Mouse (Mus musculus) hindbrain, embryonic 13.5 days (tissue): ENCODE data around the gene Rnf141. TPM values are rescaled to one million over a fixed set of nuclear protein-coding genes. Genes with fewer than 3 reads are reported as not detected.

Experiments
- ATAC-seq: fragments of 200-750 bp; cut with Nextera tagmentation; 2 replicates; pipeline ENCODE4 v1.8.0; 2017; ENCODE audit warnings: moderate TSS enrichment; ENCODE audit not compliant: low FRiP score
- H3K27ac ChIP-seq: fragments of 300-500 bp; sonication (generic); 2 replicates; pipeline ENCODE4 v1.5.1; 2015; ENCODE audit warnings: inconsistent platforms, mild to moderate bottlenecking, moderate library complexity
- H3K27me3 ChIP-seq: fragments of 300-500 bp; sonication (generic); 2 replicates; pipeline ENCODE4 v1.6.1; 2015; ENCODE audit warnings: mild to moderate bottlenecking, inconsistent platforms
- H3K36me3 ChIP-seq: fragments of 300-500 bp; sonication (generic); 2 replicates; pipeline ENCODE4 v1.6.1; 2015; ENCODE audit warnings: mild to moderate bottlenecking, inconsistent platforms
- H3K4me1 ChIP-seq: fragments of 300-500 bp; sonication (generic); replicated peaks from 2 replicates; pipeline ENCODE4 v1.6.1; 2015; ENCODE audit warnings: inconsistent platforms
- H3K4me2 ChIP-seq: fragments of 300-500 bp; sonication (generic); 2 replicates; pipeline ENCODE4 v1.6.1; 2015; ENCODE audit warnings: inconsistent platforms, mild to moderate bottlenecking, moderate library complexity
- H3K4me3 ChIP-seq: fragments of 300-500 bp; sonication (generic); 2 replicates; pipeline ENCODE4 v1.5.1; 2015; ENCODE audit warnings: mild to moderate bottlenecking, inconsistent platforms
- H3K9ac ChIP-seq: fragments of 300-500 bp; sonication (generic); 2 replicates; pipeline ENCODE4 v1.6.1; 2015; ENCODE audit warnings: mild to moderate bottlenecking, inconsistent platforms
- H3K9me3 ChIP-seq: fragments of 300-500 bp; sonication (generic); 2 replicates; pipeline ENCODE4 v1.6.1; 2016; ENCODE audit warnings: inconsistent platforms
- WGBS: fragments of 180-500 bp; shearing (Covaris S2); methylation state at CpG from one replicate; pipeline ENCODE4 v1.1.7; 2015; 5-methylcytosine and 5-hydroxymethylcytosine counted together
- polyA plus RNA-seq: library from polyadenylated mRNA; unstranded; fragments of >200 nt; fragmentation: Nextera tagmentation; extraction: Ambion mirVana; gene quantifications from 2 replicates; pipeline ENCODE4 v1.2.1, GENCODE M21; 2015

Gene Rnf141
- polyA plus RNA-seq, 1 experiment from 2014 or later: 31.2 TPM

GRCm38 (mm10) chr7:110785741-110786146, 58.5 kb downstream of the Rnf141 start:
- Histone ChIP-seq H3K27me3 (no peaks in the 10 kb centered on the region), H3K4me2 (no peak overlapping the region), H3K36me3 (no peaks in the 10 kb centered on the region), H3K4me1 (peaks cover 19% of the 10 kb centered on the region), H3K9ac (no peak overlapping the region), H3K9me3 (no peaks in the 10 kb centered on the region), H3K27ac (no peak overlapping the region), H3K4me3 (no peak overlapping the region)
- ATAC-seq: no peak
- WGBS: 71% methylated on average over 3 of the region's 3 CpGs

GRCm38 (mm10) chr7:110784965-110785364, 59.3 kb downstream of the Rnf141 start:
- H3K4me3 ChIP-seq: no peak overlapping the region
- no peaks in the 10 kb centered on the region for H3K36me3 ChIP-seq
- no peak for ATAC-seq
- WGBS: 79% methylated on average over 8 of the region's 8 CpGs
- no peak overlapping the region for H3K27ac ChIP-seq
- no peaks in the 10 kb centered on the region for H3K9me3 ChIP-seq
- no peak overlapping the region for H3K9ac ChIP-seq
- no peak overlapping the region for H3K4me2 ChIP-seq
- no peaks in the 10 kb centered on the region for H3K27me3 ChIP-seq
- H3K4me1 ChIP-seq: peaks cover 27% of the 10 kb centered on the region

DNA sequence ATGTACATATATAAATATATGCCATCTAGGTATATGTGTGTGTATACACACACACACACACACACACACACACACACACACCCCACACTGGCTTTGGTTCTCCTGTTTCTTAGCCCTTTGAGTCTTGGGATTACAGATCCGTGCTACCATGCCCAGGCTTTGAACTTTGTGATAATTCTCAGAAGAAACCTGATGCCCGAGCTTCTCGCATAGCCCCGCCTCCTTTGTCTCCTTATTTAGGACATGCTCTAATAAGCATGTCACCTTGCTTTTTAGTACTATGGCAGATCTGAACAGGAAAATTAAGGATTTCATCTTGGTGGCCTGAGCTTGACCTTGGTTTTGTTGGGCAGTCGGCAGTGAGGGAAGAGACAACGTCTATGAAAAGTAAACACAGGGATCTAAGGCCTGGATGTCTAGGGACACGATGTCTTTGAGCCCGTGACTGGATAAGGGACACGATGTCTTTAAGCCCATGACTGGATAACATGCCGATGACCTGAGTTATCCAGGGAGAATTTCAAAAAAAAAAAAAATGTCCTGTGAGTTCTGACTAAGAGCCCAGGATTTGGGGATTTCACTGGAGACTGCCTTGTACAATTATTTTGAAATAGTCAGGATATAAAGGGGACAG, 61.3 kb downstream of the Rnf141 start:
- Histone ChIP-seq H3K4me3 (no peak overlapping the region), H3K9me3 (no peaks in the 10 kb centered on the region), H3K9ac (no peak overlapping the region), H3K27ac (no peak overlapping the region), H3K27me3 (no peaks in the 10 kb centered on the region), H3K4me2 (no peak overlapping the region), H3K36me3 (no peaks in the 10 kb centered on the region), H3K4me1 (peaks cover 29% of the 10 kb centered on the region)
- 51% methylated on average over 10 of the region's 10 CpGs for WGBS
- no peak for ATAC-seq

DNA sequence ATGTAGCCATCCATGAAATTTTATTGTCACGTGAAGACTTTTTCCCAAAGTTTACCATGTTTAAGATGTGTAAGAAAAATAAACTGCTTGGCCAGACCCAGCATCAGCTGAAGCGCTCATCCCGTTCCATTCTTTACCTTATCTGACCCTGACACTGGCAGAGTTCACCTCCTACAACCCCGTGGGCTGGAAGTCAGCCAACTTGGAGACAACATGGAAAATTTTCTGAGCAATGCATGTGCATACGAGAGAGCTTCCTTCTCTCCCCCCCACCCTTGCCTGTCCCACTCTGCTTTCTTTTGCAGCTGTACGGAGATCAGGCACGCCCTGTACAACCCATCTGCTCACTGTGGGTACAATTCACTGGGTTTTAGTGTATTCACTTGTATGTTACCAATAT, 62.1 kb downstream of the Rnf141 start:
- Histone ChIP-seq H3K27me3 (no peaks in the 10 kb centered on the region), H3K27ac (no peak overlapping the region), H3K9me3 (no peaks in the 10 kb centered on the region), H3K9ac (no peak overlapping the region), H3K4me1 (peaks cover 29% of the 10 kb centered on the region), H3K4me2 (no peak overlapping the region), H3K4me3 (no peak overlapping the region), H3K36me3 (no peaks in the 10 kb centered on the region)
- no peak for ATAC-seq
- 72% methylated on average over 7 of the region's 7 CpGs for WGBS

GRCm38 (mm10) chr7:110781231-110781711, 63.0 kb downstream of the Rnf141 start:
- Histone ChIP-seq H3K9me3 (no peaks in the 10 kb centered on the region), H3K36me3 (no peaks in the 10 kb centered on the region), H3K9ac (no peak overlapping the region), H3K4me1 (peaks cover 34% of the 10 kb centered on the region), H3K4me2 (no peak overlapping the region), H3K4me3 (no peak overlapping the region), H3K27ac (peak overlapping the region; percentile 44), H3K27me3 (no peaks in the 10 kb centered on the region)
- 68% methylated on average over 2 of the region's 2 CpGs for WGBS
- ATAC-seq: no peak

DNA sequence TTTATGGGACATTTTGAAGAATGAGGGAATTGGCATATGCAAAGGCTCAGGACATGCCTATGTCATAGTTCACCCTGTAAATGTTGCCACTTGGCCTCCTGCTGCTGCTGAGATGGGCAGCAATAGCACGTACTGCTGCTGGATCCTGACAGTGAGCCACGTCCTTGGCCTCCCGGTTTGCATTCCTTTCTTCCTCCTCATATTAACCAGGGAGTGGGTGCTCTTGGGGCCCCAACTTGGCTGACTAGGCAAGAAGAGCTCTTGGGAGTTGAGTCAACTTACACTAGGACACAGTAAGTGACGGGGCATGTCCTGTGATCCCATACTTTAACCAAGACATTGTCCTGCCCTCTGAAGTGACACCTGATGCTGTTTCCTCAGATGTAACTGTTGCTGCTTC, 63.7 kb downstream of the Rnf141 start:
- 85% methylated on average over 4 of the region's 4 CpGs for WGBS
- Histone ChIP-seq H3K4me3 (no peak overlapping the region), H3K4me2 (no peak overlapping the region), H3K36me3 (no peaks in the 10 kb centered on the region), H3K4me1 (peaks cover 34% of the 10 kb centered on the region), H3K27me3 (no peaks in the 10 kb centered on the region), H3K27ac (peak overlapping the region; percentile 44; the same call in 1 of the 2 replicates), H3K9me3 (no peaks in the 10 kb centered on the region), H3K9ac (no peak overlapping the region)
- no peak for ATAC-seq

- H3K9ac ChIP-seq: no peak overlapping the region
- 0 out of 2 replicates have a peak overlapping the region, but pooled peaks have one; percentile 64 for H3K27ac ChIP-seq
- no peaks in the 10 kb centered on the region for H3K27me3 ChIP-seq
- no peak overlapping the region for H3K4me2 ChIP-seq
- H3K4me3 ChIP-seq: no peak overlapping the region
- peaks cover 34% of the 10 kb centered on the region for H3K4me1 ChIP-seq
- ATAC-seq: peak; percentile 77
- no peaks in the 10 kb centered on the region for H3K36me3 ChIP-seq
- 70% methylated on average over 8 of the region's 8 CpGs for WGBS
- no peaks in the 10 kb centered on the region for H3K9me3 ChIP-seq
These were observed 64.6 kb downstream of the Rnf141 start for GRCm38 (mm10) chr7:110779605-110780111.

GRCm38 (mm10) chr7:110778933-110779332, 65.3 kb downstream of the Rnf141 start:
- no peak for ATAC-seq
- WGBS: 95% methylated on average over 7 of the region's 7 CpGs
- H3K9ac ChIP-seq: no peak overlapping the region
- H3K27ac ChIP-seq: peak overlapping the region; percentile 64; the same call in 1 of the 2 replicates
- H3K4me2 ChIP-seq: no peak overlapping the region
- no peaks in the 10 kb centered on the region for H3K27me3 ChIP-seq
- H3K4me1 ChIP-seq: peaks cover 38% of the 10 kb centered on the region
- H3K4me3 ChIP-seq: no peak overlapping the region
- no peaks in the 10 kb centered on the region for H3K36me3 ChIP-seq
- no peaks in the 10 kb centered on the region for H3K9me3 ChIP-seq

DNA sequence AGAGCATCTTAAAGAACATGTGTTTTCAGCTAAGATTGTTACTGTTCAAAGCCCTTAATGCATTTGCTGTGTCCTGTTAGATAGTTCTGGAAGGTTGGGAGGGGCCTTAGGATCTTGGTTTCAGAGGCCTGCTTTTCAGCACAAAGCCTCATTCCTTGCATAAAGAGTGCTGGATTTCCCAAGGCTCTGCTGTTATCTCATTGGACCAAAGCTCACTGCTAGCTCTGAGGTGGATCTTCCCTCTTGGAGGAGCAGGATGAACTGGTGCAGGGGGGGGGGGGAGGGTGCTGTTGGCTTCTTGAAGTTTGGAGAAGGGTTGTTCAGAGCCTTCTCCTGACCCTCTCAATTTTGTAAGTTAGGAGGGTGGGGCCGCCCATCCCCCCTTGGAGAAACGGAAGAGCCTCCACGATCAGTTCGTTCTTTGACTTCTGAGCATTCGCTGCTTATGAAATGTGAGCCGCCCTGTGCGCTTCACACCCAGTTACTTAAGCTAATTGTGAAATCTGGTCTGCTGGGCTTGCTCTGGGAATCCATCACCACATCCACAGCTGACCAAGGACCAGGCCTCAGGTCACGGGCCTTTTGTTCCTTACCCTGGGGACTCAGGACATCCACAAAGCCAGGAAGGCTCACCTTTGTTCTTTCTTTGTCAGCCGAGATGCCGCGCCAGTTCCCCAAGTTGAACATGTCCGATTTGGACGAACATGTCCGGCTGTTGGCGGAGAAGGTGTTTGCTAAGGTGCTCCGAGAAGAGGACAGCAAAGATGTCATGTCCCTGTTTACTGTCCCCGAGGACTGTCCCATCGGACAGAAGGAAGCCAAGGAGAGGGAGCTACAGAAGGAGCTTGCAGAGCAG, 66.9 kb downstream of the Rnf141 start:
- Histone ChIP-seq H3K36me3 (no peaks in the 10 kb centered on the region), H3K27me3 (no peaks in the 10 kb centered on the region), H3K4me2 (no peak overlapping the region), H3K9me3 (no peaks in the 10 kb centered on the region), H3K4me3 (no peak overlapping the region), H3K4me1 (peaks cover 41% of the 10 kb centered on the region), H3K9ac (no peak overlapping the region), H3K27ac (no peak overlapping the region)
- no peak for ATAC-seq
- whole genome bisulfite sequencing: 74% methylated on average over 18 of the region's 18 CpGs

DNA sequence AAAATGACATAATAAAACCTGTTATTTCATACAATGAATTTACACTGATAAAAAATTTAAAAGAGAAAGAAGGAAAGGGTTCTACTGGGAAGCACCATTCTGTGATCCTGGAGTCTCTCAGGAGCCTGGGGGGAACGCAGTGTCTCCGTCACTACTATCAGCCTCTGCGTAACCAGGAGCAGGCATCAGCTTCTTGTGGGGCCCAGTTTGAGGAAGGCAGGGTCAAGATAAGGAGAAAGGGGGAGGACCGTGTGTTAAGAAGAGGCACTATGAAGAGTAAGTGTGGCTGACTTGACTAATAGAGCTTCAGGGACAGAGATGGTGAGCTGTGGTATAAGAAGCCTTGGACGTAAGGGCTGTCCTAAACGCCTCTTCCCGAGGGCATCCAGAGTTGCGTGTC, 69.6 kb downstream of the Rnf141 start:
- WGBS: 91% methylated on average over 8 of the region's 8 CpGs
- Histone ChIP-seq H3K4me2 (no peak overlapping the region), H3K4me3 (no peak overlapping the region), H3K4me1 (peaks cover 16% of the 10 kb centered on the region), H3K27me3 (peaks cover 5% of the 10 kb centered on the region), H3K9me3 (no peaks in the 10 kb centered on the region), H3K27ac (no peak overlapping the region), H3K9ac (no peak overlapping the region), H3K36me3 (no peaks in the 10 kb centered on the region)
- no peak for ATAC-seq

DNA sequence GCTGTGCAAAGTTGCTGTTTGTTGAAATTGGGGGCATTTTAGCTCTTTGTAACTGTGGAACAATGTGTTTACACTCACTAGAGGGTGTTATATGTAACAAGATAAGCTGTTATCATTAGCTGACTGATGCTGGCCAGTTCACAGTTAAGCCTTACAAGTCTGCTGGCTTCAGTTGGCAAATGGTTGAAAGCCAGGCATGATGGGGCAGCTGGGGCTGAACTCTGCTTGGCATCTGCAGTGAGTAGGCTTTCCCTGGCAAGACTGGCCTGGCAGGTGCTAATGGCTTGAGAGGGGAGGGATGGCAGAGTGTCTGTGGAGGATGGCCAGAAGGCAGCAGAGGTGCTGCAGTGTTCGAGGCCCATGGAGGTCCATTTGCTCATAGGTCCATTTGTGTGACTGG, 70.2 kb downstream of the Rnf141 start:
- Histone ChIP-seq H3K36me3 (no peaks in the 10 kb centered on the region), H3K9me3 (no peaks in the 10 kb centered on the region), H3K27ac (peak overlapping the region; percentile 60; the same call in 1 of the 2 replicates), H3K4me2 (no peak overlapping the region), H3K9ac (0 out of 2 replicates have a peak overlapping the region, but pooled peaks have one; percentile 13), H3K4me1 (peaks cover 20% of the 10 kb centered on the region), H3K4me3 (no peak overlapping the region), H3K27me3 (peaks cover 11% of the 10 kb centered on the region)
- ATAC-seq: no peak
- 75% methylated on average over 1 of the region's 1 CpGs for WGBS

DNA sequence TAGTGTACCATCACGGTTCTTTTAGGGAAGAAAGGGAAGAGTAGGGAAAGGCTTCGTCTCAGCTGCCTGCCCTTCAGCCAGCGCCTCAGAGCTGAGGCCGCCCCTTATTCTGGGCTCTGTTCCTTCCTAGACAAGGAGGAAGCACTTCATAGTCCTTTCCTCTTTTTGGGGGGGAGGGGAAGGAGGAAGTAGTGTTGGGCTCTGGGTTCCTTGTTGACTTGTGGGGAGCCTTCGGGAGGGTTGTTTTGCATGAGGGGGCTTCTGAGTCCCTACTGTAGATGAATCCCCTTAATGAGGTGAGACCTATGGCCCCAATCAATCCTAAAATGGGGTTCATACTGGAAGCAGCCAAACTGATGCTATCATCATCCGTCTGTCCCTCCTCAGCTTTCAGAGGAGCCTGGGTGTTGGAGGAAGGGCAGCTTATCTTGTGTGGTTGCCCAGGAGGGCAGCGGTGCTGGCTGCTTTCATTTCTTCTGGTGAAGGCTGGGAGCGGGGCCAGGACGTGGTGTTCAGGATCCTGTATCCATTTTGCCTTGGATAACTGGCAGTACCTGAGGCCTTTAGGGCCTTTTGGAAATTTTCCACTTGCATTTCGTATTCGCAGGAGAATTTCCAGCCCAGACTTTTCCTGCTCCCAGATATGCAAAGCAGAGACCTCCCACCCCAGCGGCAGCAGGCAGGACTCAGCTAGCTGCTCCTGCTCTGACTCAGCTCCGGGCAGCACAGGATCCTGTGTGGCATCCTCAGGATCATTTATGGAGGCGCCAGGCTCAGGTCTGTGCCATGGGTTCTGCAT, 70.9 kb downstream of the Rnf141 start:
- 0 out of 2 replicates have a peak overlapping the region, but pooled peaks have one; percentile 13 for H3K9ac ChIP-seq
- H3K4me2 ChIP-seq: 0 out of 2 replicates have a peak overlapping the region, but pooled peaks have one; percentile 0
- no peak for ATAC-seq
- H3K27ac ChIP-seq: 0 out of 2 replicates have a peak overlapping the region, but pooled peaks have one; percentile 60
- 48% methylated on average over 14 of the region's 14 CpGs for WGBS
- H3K4me1 ChIP-seq: peaks cover 26% of the 10 kb centered on the region
- no peaks in the 10 kb centered on the region for H3K9me3 ChIP-seq
- H3K27me3 ChIP-seq: peaks cover 16% of the 10 kb centered on the region
- H3K36me3 ChIP-seq: no peaks in the 10 kb centered on the region
- H3K4me3 ChIP-seq: no peak overlapping the region
